Mouse (Mus musculus): ENCODE results near the gene Vegfb. TPM values are rescaled to one million over a fixed set of nuclear protein-coding genes. Genes with fewer than 3 reads are reported as not detected.

Vegfb gene
- polyA plus RNA-seq, 1 experiment from 2014 or later: 67.5 TPM

GRCm38 (mm10) chr19:6933102-6933435 is 54.4 kb downstream of the Vegfb start:
- Histone ChIP-seq H3K4me2 (peak overlapping the region; percentile 84), H3K36me3 (no peaks in the 10 kb centered on the region), H3K4me3 (peak overlapping the region; percentile 47), H3K27ac (replicated peaks) (no peak overlapping the region), H3K9ac (peak overlapping the region; percentile 57; the same call in 1 of the 2 replicates), H3K27me3 (peaks cover 75% of the 10 kb centered on the region), H3K9me3 (no peaks in the 10 kb centered on the region), H3K4me1 (replicated peaks) (peaks cover 23% of the 10 kb centered on the region)
- WGBS: 30% methylated on average over 4 of the region's 4 CpGs
- ATAC-seq (ENCODE audit: low FRiP score, low read depth): no peak

Other genes starting within 250 kb of the Vegfb start
- 13.3 and 15.8 TPM in 2 replicates for gene Rps6ka4, start 147.0 kb downstream of the Vegfb start, polyA plus RNA-seq (2015; fragmentation: Nextera tagmentation; extraction: Ambion mirVana)
- gene Ccdc88b, start 129.4 kb downstream of the Vegfb start, polyA plus RNA-seq (2015; fragmentation: Nextera tagmentation; extraction: Ambion mirVana): 0.79 and 1.1 TPM in 2 replicates
- 104 TPM in 2 replicates for gene Trmt112, start 78.0 kb downstream of the Vegfb start, polyA plus RNA-seq (2015; fragmentation: Nextera tagmentation; extraction: Ambion mirVana)
- gene Prdx5, start 77.5 kb downstream of the Vegfb start, polyA plus RNA-seq (2015; fragmentation: Nextera tagmentation; extraction: Ambion mirVana): 375 and 392 TPM in 2 replicates
- gene Esrra, start 65.8 kb downstream of the Vegfb start, polyA plus RNA-seq (2015; fragmentation: Nextera tagmentation; extraction: Ambion mirVana): 17.5 and 18.7 TPM in 2 replicates
- 2.0 and 3.1 TPM in 2 replicates for gene Catsperz, start 62.3 kb downstream of the Vegfb start, polyA plus RNA-seq (2015; fragmentation: Nextera tagmentation; extraction: Ambion mirVana)
- 9.0 and 13.1 TPM in 2 replicates for gene Kcnk4, start 53.1 kb downstream of the Vegfb start, polyA plus RNA-seq (2015; fragmentation: Nextera tagmentation; extraction: Ambion mirVana)
- 90.1 and 99.1 TPM in 2 replicates for gene Bad, start 45.8 kb downstream of the Vegfb start, polyA plus RNA-seq (2015; fragmentation: Nextera tagmentation; extraction: Ambion mirVana)
- 64.0 and 79.2 TPM in 2 replicates for gene Gpr137, start 45.2 kb downstream of the Vegfb start, polyA plus RNA-seq (2015; fragmentation: Nextera tagmentation; extraction: Ambion mirVana)
- 210 and 211 TPM in 2 replicates for gene Ppp1r14b, start 12.7 kb downstream of the Vegfb start, polyA plus RNA-seq (2015; fragmentation: Nextera tagmentation; extraction: Ambion mirVana)
- gene Plcb3, start 11.2 kb downstream of the Vegfb start, polyA plus RNA-seq (2015; fragmentation: Nextera tagmentation; extraction: Ambion mirVana): 13.6 and 14.0 TPM in 2 replicates
- 147 and 160 TPM in 2 replicates for gene Fkbp2, start 7.2 kb downstream of the Vegfb start, polyA plus RNA-seq (2015; fragmentation: Nextera tagmentation; extraction: Ambion mirVana)
- gene Dnajc4, start 4.9 kb upstream of the Vegfb start, polyA plus RNA-seq (2015; fragmentation: Nextera tagmentation; extraction: Ambion mirVana): 23.7 and 24.2 TPM in 2 replicates
- 22.8 and 23.9 TPM in 2 replicates for gene Nudt22, start 8.5 kb upstream of the Vegfb start, polyA plus RNA-seq (2015; fragmentation: Nextera tagmentation; extraction: Ambion mirVana)
- 21.5 and 21.8 TPM in 2 replicates for gene Trpt1, start 8.5 kb upstream of the Vegfb start, polyA plus RNA-seq (2015; fragmentation: Nextera tagmentation; extraction: Ambion mirVana)
- 4.5 and 5.2 TPM in 2 replicates for gene Fermt3, start 31.8 kb upstream of the Vegfb start, polyA plus RNA-seq (2015; fragmentation: Nextera tagmentation; extraction: Ambion mirVana)
- gene Stip1, start 52.3 kb upstream of the Vegfb start, polyA plus RNA-seq (2015; fragmentation: Nextera tagmentation; extraction: Ambion mirVana): 218 and 229 TPM in 2 replicates
- gene Macrod1, start 69.2 kb upstream of the Vegfb start, polyA plus RNA-seq (2015; fragmentation: Nextera tagmentation; extraction: Ambion mirVana): 5.5 and 6.1 TPM in 2 replicates
- gene Flrt1, start 118.1 kb upstream of the Vegfb start, polyA plus RNA-seq (2015; fragmentation: Nextera tagmentation; extraction: Ambion mirVana): 9.8 and 11.1 TPM in 2 replicates
- gene Otub1, start 218.7 kb upstream of the Vegfb start, polyA plus RNA-seq (2015; fragmentation: Nextera tagmentation; extraction: Ambion mirVana): 233 and 239 TPM in 2 replicates
- 1,050 and 1,125 TPM in 2 replicates for gene Cox8a, start 230.0 kb upstream of the Vegfb start, polyA plus RNA-seq (2015; fragmentation: Nextera tagmentation; extraction: Ambion mirVana)

Data from hindbrain, embryonic 15.5 days (tissue).